Mouse (Mus musculus) C2C12 (cell line): ENCODE data around the gene Vwa5b1.

ENCODE experiments used
- CEBPB ChIP-seq: IDR thresholded peaks from one replicate; pipeline ENCODE4 v1.6.1; 2011; ENCODE audit warnings: low read depth, mild to moderate bottlenecking, control low read depth, moderate library complexity
- CTCF ChIP-seq: IDR thresholded peaks from one replicate; pipeline ENCODE4 v1.5.1; 2011; ENCODE audit not compliant: control insufficient read depth, insufficient read depth, insufficient read length
- MYOG ChIP-seq: IDR thresholded peaks from one replicate; pipeline ENCODE4 v1.6.1; 2011; ENCODE audit not compliant: control insufficient read depth, insufficient read length; ENCODE audit errors: extremely low read depth

DNA sequence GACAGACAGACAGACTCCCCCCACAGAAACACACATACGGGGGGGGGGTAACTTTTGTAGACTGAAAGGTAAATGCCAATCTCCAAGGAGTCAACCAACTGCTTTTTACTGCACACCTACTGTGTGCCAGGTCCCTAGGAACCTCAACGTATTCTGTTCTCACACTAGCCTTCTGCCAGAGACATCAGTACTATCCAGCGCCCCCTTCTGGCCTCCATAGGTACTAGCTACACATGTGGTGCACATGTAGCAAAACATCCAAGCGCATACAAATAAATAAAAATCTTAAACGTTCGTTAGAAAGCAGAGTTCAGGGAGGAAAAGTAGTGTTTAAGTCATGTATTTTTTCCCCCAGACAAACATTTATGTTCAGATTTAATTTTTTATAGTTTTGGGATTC lies 88.6 kb downstream of the Vwa5b1 start:
- no peak for TF ChIP-seq CTCF
- TF ChIP-seq MYOG = no peak
- TF ChIP-seq CEBPB = no peak
